Mouse (Mus musculus) ES-Bruce4 (cell line): ENCODE measurements around the gene Arid3c.

Experiments used
- CTCF ChIP-seq: IDR thresholded peaks from one replicate; pipeline ENCODE4 v1.8.1; 2011; ENCODE audit warnings: low read depth, low read length
- POLR2A ChIP-seq: IDR thresholded peaks from one replicate; pipeline ENCODE4 v1.8.1; 2011; ENCODE audit warnings: low read length; ENCODE audit not compliant: insufficient read depth

GRCm38 (mm10) chr4:41762099-41762687 lies 31.3 kb upstream of the Arid3c start:
- TF ChIP-seq POLR2A (no peak), CTCF (no peak)
